Mouse (Mus musculus) frontal cortex, adult 2 months (tissue): Measurements from ENCODE around the gene Lrig1. TPM values are rescaled to one million over a fixed set of nuclear protein-coding genes. Genes with fewer than 3 reads are reported as not detected.
A peak's percentile ranks its signal among the peaks of the same experiment; 100 is the strongest.

Source experiments
- DNase-seq, 2 experiments: peaks; one replicate each; pipeline ENCODE4 v3.0.0; 2022; ENCODE audit warnings: low spot score in 1 of 2; ENCODE audit errors: extremely low spot score in 1 of 2
- polyA plus RNA-seq: library from polyadenylated mRNA; depleted of rRNA; stranded (reverse); fragments of >200 nt; gene quantifications from 2 replicates; pipeline ENCODE4 v1.2.3, GENCODE M21; 2012

The Lrig1 gene
- polyA plus RNA-seq, 1 experiment: 33.3 TPM

GRCm38 (mm10) chr6:94626807-94627206 lies 73.2 kb downstream of the Lrig1 start:
- no peak for DNase-seq

GRCm38 (mm10) chr6:94625896-94626295 lies 74.1 kb downstream of the Lrig1 start:
- no peak for DNase-seq

DNA sequence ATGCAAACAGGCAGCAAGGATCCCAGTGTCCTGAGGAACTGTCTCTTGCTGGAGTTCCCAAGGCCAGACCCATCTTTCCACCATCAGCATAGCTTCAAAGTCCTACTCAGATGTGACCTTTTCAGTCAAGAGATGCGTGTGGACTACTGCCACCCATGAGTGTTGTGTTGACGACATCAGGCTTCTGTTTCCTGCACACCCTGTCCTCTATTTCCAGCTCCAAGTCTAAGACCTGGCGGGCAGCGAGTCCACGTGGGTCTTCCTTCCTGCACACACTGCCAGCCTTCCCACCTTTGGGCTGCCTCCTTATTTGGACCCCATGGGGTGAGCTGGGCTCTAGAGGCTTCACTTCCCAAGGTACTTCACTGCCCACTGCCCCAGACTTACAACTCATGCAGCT lies 75.4 kb downstream of the Lrig1 start:
- no peak for DNase-seq

DNA sequence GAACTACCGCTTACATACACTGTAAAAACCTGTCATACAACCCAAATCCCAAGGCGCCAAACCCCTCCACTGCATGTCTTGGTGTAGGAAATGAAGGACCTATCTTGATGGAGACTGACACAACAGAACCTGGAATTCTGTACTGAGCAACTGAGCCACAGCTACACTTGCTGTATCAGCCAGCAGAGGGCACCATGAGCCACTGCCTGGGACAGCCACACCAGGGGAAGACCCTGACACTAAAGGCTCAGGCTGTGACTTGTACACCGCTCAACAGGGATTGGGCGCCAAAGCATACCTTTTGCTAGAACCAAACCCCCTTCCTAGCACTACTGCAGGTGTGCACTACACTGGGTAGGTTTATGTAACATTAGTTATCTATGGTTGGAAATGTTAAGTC lies 77.0 kb downstream of the Lrig1 start:
- DNase-seq: peak in 1 of 2 experiments; percentile 83

GRCm38 (mm10) chr6:94620801-94621301 lies 79.1 kb downstream of the Lrig1 start:
- DNase-seq: no peak

GRCm38 (mm10) chr6:94620287-94620686 lies 79.7 kb downstream of the Lrig1 start:
- no peak for DNase-seq

- DNase-seq: no peak
These were observed 81.3 kb downstream of the Lrig1 start for GRCm38 (mm10) chr6:94618671-94619070.

DNA sequence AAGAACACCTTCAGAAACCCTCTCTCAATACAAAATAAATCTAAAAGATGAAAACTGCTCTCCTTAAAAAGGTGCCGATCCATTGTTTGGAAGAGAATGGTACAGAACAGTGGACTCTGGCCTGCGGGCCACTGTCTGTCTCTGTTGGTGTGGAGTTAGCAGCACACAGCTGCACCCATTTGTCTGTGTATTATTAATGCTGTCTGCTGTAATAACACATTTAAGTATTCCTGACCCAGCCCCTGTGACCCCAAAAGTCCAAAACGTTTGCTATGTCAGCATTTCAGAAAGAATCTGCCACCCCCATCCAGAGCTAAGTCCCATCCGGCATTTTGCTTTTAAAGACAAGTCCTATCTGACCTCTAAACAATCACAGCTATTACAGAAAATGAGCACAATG lies 84.0 kb downstream of the Lrig1 start:
- DNase-seq: no peak

DNA sequence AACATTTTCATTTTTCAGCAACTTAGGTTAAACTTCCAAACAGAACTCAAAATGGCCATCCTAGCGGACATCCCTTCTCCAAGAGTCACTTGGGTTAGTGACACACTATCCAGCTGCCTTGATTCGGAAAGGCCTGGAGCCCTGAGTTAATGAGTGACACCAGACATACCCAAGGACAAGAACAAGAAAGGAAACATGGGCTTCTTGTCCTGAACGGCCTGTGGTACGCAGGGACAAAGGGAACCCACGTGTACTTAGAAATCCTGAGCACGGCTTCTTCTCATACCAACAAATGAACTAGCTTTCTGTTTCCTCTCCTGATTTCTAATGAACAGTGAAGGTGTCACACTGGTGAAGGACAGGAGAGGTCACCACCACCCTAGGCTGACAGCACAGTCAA lies 85.6 kb downstream of the Lrig1 start:
- DNase-seq: no peak

DNA sequence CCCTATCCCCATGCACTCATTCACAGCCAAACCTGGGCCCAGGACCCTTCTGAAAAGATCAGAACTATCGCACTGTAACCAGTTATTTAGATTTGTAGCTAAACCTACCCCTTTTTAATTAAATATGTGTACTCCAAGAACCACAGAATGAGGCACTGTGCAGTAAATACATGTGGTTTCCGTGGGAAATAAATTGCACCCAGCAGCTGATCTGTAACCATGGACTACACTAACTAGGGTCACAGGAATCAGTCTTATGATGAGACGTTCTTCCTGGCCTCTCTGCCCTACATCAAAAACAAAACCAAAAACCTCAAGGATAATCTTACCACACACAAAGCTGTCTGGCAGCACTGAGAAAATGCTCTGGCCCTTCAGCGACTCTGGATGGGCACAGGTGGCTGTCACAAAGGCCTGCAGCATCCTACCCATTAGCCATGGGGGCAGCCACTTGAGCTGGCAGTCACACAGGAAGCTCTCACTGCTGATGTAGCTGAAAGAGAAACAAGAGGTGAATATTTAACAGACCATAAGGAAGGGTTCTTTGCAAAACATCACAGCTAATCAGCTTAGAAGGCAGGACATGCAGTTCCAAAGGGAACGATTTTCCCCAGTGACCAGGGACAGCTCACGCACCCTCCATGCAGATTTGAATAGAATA lies 86.6 kb downstream of the Lrig1 start:
- DNase-seq: no peak

DNA sequence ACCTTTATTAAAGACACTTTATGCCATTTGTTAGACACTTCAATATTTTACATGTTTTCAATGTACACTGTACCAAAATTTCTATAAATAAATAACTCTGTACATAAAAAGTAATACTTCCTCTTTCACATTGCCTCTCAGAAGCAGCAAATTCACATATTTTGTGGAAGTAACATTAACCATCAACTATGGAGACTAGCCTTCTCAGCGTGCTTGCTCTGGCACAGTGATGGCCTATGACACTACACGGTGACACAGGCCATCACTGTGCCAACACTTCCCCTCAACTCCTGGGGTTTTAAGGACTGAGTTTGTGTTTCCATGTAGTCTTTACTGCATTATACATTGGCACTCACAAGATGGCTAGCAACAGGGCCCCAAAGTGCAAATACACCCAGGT lies 95.4 kb downstream of the Lrig1 start:
- no peak for DNase-seq

DNA sequence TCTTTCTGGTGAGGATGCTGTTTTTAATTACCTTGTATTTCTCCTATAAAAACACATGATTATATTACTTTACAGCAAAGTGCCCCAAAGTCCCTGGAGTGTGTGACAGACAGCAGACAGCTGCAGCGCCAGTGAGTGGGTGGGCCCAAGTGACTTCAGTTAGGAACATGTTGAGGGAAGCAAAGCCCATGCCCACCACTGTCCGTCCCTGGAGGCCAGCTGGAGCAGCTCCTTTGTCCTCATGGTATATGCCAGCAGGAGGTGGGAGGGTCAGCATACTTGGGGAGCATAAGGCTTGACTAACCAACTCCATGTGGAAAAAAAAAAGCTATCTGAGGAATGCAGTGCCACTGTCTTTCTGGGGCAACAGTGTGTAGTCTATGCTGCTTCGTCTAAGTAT lies 95.9 kb downstream of the Lrig1 start:
- no peak for DNase-seq

GRCm38 (mm10) chr6:94601811-94602210 lies 98.1 kb downstream of the Lrig1 start:
- DNase-seq: no peak

DNA sequence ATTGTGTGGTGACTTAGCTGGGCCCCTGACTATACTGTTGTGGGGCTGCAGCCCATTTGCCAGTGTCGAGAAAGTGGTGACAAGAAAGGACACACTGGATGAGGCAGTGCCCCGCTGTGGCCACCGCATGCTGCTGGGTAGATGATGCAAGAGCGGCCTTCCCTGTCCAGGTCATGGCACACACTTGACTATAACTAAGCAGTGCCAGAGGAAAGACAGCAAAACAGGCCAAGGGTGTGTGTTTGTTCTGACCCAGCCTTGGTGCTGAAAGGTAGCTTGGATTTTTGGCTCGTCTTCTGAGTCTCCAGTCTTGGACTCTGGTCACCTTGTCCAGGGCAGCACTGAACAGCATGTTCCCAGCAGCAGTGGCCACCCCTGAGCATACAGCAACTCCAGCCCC lies 98.9 kb downstream of the Lrig1 start:
- DNase-seq: no peak

DNA sequence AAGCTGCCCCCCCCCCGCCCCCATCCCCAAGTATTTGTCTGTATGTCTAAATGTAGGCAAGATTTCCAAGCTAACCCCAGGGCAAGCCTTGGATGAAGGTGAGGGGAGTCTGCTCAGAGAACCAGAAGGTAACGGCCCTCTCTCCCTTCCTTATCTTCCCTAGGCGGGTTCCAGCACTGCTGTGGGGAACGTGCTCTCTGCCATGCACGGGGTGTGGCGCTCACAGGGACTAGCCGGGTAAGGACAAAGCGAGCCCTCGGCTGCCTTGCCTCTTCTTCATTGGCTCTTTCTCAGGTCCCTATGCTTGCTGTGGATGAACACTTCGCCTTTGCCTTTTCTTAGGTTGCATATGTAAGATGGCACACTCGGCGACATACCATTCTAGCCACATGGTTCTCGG lies 100.9 kb downstream of the Lrig1 start:
- DNase-seq: no peak

- no peak for DNase-seq
These were observed 101.5 kb downstream of the Lrig1 start for GRCm38 (mm10) chr6:94598421-94598820.

DNA sequence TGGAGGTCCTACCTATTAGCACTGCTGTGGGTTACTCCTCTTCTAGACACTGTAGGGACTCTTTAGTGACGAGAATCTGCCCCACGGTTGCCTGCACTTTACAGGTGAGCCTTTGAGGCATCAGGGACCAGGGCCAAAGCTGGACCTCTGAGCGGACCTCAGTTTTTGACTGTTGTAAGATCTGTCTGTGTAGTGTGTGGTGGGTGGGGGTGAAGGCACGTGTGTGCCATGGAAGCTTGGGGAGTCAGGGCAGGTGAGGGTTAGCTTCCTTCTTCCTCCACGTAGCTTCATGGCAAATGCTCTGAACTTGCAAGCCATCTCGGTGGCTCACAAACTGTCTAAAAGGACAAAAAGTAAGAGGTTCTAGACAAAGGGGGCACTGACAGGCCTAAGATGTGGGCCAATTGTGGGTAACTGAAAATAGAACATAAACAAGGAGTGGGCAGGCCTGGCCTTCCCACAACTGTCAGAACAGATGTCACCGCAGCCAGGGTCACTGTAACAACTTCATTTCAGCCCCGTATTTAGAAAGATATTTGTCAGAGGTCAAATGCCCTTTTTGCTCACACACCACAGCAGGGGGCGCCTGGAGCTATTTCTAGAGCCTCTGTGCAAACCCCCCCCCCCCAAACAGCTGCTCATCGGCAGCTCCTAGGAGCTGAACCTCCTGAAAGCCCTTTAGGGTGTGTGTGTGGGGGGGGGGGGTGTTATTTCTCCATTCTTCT lies 103.0 kb downstream of the Lrig1 start:
- no peak for DNase-seq

- DNase-seq: no peak
These were observed 103.8 kb downstream of the Lrig1 start for GRCm38 (mm10) chr6:94596051-94596760.

DNA sequence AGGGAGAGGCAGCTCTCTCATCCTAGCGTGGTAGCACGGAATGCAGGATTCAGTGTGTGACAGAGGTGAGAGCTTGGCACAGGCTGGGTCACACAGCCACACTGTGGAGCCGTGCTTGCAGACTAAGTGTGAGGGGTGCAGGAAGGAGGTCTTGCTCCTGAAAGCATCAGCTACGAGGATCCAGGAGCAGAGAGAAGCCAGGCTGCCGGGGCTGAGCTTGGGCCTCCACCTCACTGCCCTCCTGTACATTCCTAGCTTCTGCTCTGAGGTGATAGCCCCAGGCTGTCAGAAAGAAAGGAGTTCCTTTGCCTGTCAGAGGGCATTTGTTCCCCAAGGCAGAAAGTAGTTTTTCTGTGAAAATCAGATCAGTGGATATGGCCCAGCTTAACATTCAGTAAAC lies 104.8 kb downstream of the Lrig1 start:
- DNase-seq: no peak

- DNase-seq: no peak
These were observed 105.2 kb downstream of the Lrig1 start for GRCm38 (mm10) chr6:94594711-94595110.

GRCm38 (mm10) chr6:94594096-94594665 lies 105.8 kb downstream of the Lrig1 start:
- no peak for DNase-seq
